Mouse (Mus musculus): ENCODE measurements at regions not wholly inside any gene's neighbourhood (a gene's known extent, or its start where the extent isn't known, plus 50 kb on each side); places are given as distances from the start of the nearest gene placed in this dataset. TPM values are rescaled to one million over a fixed set of nuclear protein-coding genes. Genes with fewer than 3 reads are reported as not detected.

GRCm38 (mm10) chr13:75647513-75647912 is 59.0 kb upstream of the Ell2 start:
- DNase-seq (ENCODE audit: low spot score) (no peak), ATAC-seq (ENCODE audit: insufficient number of reproducible peaks, low FRiP score, low TSS enrichment, low read depth) (peak; percentile 62; the same call in 1 of the 2 replicates)
- no peaks in the 10 kb centered on the region for H3K36me3 ChIP-seq (ENCODE audit: control insufficient read depth, insufficient read depth, low read length)
- 5% methylated on average over 1 of the region's 1 CpGs for WGBS
- no peak overlapping the region for H3K4me2 ChIP-seq (ENCODE audit: low read depth, severe bottlenecking)
- no peaks in the 10 kb centered on the region for H3K27me3 ChIP-seq (ENCODE audit: control insufficient read depth, insufficient read depth, low read length)
- H3K4me1 ChIP-seq (ENCODE audit: control insufficient read depth, insufficient read depth, low read length) = no peaks in the 10 kb centered on the region
- H3K9ac ChIP-seq (ENCODE audit: low read length) = no peak overlapping the region
- no peak overlapping the region for H3K27ac ChIP-seq (replicated peaks; ENCODE audit: low read depth, low read length)
- H3K9me3 ChIP-seq (ENCODE audit: control insufficient read depth, low read length) = no peaks in the 10 kb centered on the region
- no peak overlapping the region for H3K4me3 ChIP-seq (ENCODE audit: low read depth, low read length)

DNA sequence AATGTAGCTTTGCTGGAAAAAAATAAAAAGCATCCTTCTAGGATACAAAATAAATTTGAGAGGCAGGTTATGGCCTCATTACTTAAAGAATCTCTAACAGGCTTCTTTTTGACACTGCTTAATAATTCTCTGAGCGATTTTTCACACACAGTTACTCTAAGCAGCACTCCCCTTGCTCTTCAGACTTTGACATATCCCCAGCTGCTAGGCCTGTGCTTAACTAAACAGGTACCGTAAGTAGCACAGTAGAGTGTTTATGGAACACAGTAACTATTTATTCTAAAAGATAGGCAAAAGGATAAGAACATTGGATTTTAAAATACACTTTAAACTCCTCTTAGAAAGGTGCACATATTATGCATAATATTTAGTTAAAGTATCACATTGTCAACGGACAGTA is 54.6 kb upstream of the Ell2 start:
- no peak overlapping the region for H3K4me2 ChIP-seq (ENCODE audit: low read depth, severe bottlenecking)
- no peaks in the 10 kb centered on the region for H3K9me3 ChIP-seq (ENCODE audit: control insufficient read depth, low read length)
- H3K4me3 ChIP-seq (ENCODE audit: low read depth, low read length) = no peak overlapping the region
- no peaks in the 10 kb centered on the region for H3K36me3 ChIP-seq (ENCODE audit: control insufficient read depth, insufficient read depth, low read length)
- DNase-seq (ENCODE audit: low spot score) (no peak), ATAC-seq (ENCODE audit: insufficient number of reproducible peaks, low FRiP score, low TSS enrichment, low read depth) (no peak)
- H3K27ac ChIP-seq (replicated peaks; ENCODE audit: low read depth, low read length) = no peak overlapping the region
- H3K9ac ChIP-seq (ENCODE audit: low read length) = no peak overlapping the region
- 78% methylated on average over 3 of the region's 3 CpGs for WGBS
- no peaks in the 10 kb centered on the region for H3K4me1 ChIP-seq (ENCODE audit: control insufficient read depth, insufficient read depth, low read length)
- H3K27me3 ChIP-seq (ENCODE audit: control insufficient read depth, insufficient read depth, low read length) = no peaks in the 10 kb centered on the region

- Histone ChIP-seq H3K27ac (replicated peaks; ENCODE audit: low read depth, low read length) (no peak overlapping the region), H3K4me3 (ENCODE audit: low read depth, low read length) (no peak overlapping the region), H3K4me2 (ENCODE audit: low read depth, severe bottlenecking) (no peak overlapping the region), H3K27me3 (ENCODE audit: control insufficient read depth, insufficient read depth, low read length) (no peaks in the 10 kb centered on the region), H3K36me3 (ENCODE audit: control insufficient read depth, insufficient read depth, low read length) (no peaks in the 10 kb centered on the region), H3K4me1 (ENCODE audit: control insufficient read depth, insufficient read depth, low read length) (no peaks in the 10 kb centered on the region), H3K9ac (ENCODE audit: low read length) (no peak overlapping the region), H3K9me3 (ENCODE audit: control insufficient read depth, low read length) (no peaks in the 10 kb centered on the region)
- DNase-seq (ENCODE audit: low spot score) = no peak
- WGBS = 79% methylated on average over 2 of the region's 2 CpGs
- ATAC-seq (ENCODE audit: insufficient number of reproducible peaks, low FRiP score, low TSS enrichment, low read depth) = no peak
These were observed 53.6 kb upstream of the Ell2 start for GRCm38 (mm10) chr13:75652966-75653365.

MicroRNAs encoded in the stretch of these regions (microRNA counts, 519-probe panel; counts per million panel counts)
- not detected for microRNA mmu-miR-682

Small RNAs in the stretch of these regions (microRNA-seq; reads per million reads assigned to microRNA genes)
- not detected for gene Mir682

Data from limb, embryonic 11.5 days (tissue).